Mouse (Mus musculus) hindbrain, embryonic 11.5 days (tissue): Measurements from ENCODE around the gene 0610040J01Rik. TPM values are rescaled to one million over a fixed set of nuclear protein-coding genes. Genes with fewer than 3 reads are reported as not detected.

Experiments
- ATAC-seq: fragments of 200-750 bp; cut with Nextera tagmentation; 2 replicates; pipeline ENCODE4 v1.8.0; 2017; ENCODE audit warnings: mild to moderate bottlenecking, moderate TSS enrichment, moderate library complexity; ENCODE audit not compliant: low FRiP score
- DNase-seq: peaks from one replicate; pipeline ENCODE4 v3.0.0-alpha.2; 2015; ENCODE audit warnings: low spot score
- H3K27ac ChIP-seq: fragments of 300-500 bp; sonication (generic); 2 replicates; pipeline ENCODE4 v1.5.1; 2014; ENCODE audit warnings: mild to moderate bottlenecking, low read depth, low read length
- H3K27me3 ChIP-seq: fragments of 300-500 bp; sonication (generic); 2 replicates; pipeline ENCODE4 v1.6.1; 2014; ENCODE audit warnings: mild to moderate bottlenecking, low read length, moderate library complexity, mixed read lengths; ENCODE audit not compliant: control insufficient read depth, insufficient read depth
- H3K36me3 ChIP-seq: fragments of 300-500 bp; sonication (generic); 2 replicates; pipeline ENCODE4 v1.6.1; 2014; ENCODE audit warnings: mild to moderate bottlenecking, low read length, moderate library complexity, mixed read lengths; ENCODE audit not compliant: control insufficient read depth, insufficient read depth
- H3K4me1 ChIP-seq: fragments of 300-500 bp; sonication (generic); replicated peaks from 2 replicates; pipeline ENCODE4 v1.6.1; 2014; ENCODE audit warnings: low read length, mixed read lengths; ENCODE audit not compliant: control insufficient read depth, insufficient read depth
- H3K4me2 ChIP-seq: fragments of 300-500 bp; sonication (generic); replicated peaks from 2 replicates; pipeline ENCODE4 v1.6.1; 2014; ENCODE audit warnings: mild to moderate bottlenecking, low read depth, low read length
- H3K4me3 ChIP-seq: fragments of 300-500 bp; sonication (generic); 2 replicates; pipeline ENCODE4 v1.5.1; 2014; ENCODE audit warnings: low read depth, low read length
- H3K9ac ChIP-seq: fragments of 300-500 bp; sonication (generic); 2 replicates; pipeline ENCODE4 v1.6.1; 2014; ENCODE audit warnings: low read depth, low read length
- H3K9me3 ChIP-seq: fragments of 300-500 bp; sonication (generic); 2 replicates; pipeline ENCODE4 v1.6.1; 2016; ENCODE audit warnings: low read length; ENCODE audit not compliant: control insufficient read depth
- WGBS: fragments of 180-500 bp; shearing (Covaris S2); extraction: QIAGEN DNeasy Blood & Tissue Kit; methylation state at CpG from one replicate; pipeline ENCODE4 v1.1.7; 2014; 5-methylcytosine and 5-hydroxymethylcytosine counted together
- polyA plus RNA-seq: library from polyadenylated mRNA; unstranded; fragments of >200 nt; fragmentation: Nextera tagmentation; extraction: Ambion mirVana; gene quantifications from 2 replicates; pipeline ENCODE4 v1.2.1, GENCODE M21; 2014

0610040J01Rik gene
- 2.6 and 2.7 TPM in 2 replicates for polyA plus RNA-seq

- H3K4me1 ChIP-seq: no peaks in the 10 kb centered on the region
- H3K4me3 ChIP-seq: peak within 1 kb of the TSS; percentile 47
- WGBS: 3% methylated on average over 42 of the region's 42 CpGs
- no peaks in the 10 kb centered on the region for H3K36me3 ChIP-seq
- ATAC-seq: peak; percentile 94
- H3K9me3 ChIP-seq: no peaks in the 10 kb centered on the region
- H3K27ac ChIP-seq: no peak within 1 kb of the TSS
- peak within 1 kb of the TSS; percentile 38 for H3K9ac ChIP-seq
- H3K27me3 ChIP-seq: peaks cover 9% of the 10 kb centered on the region
- peak within 1 kb of the TSS; percentile 92 for H3K4me2 ChIP-seq
- peak; percentile 78 for DNase-seq
These were observed at the start of gene 0610040J01Rik for GRCm38 (mm10) chr5:63811819-63812508. Gene 0610040J01Rik (plus strand): TSS chr5:63812363.

GRCm38 (mm10) chr5:63765886-63766285 is 46.3 kb upstream of the 0610040J01Rik start:
- DNase-seq (no peak), ATAC-seq (no peak)
- H3K27ac ChIP-seq: no peak overlapping the region
- H3K36me3 ChIP-seq: no peaks in the 10 kb centered on the region
- no peak overlapping the region for H3K4me2 ChIP-seq
- WGBS: 91% methylated on average over 4 of the region's 4 CpGs
- no peaks in the 10 kb centered on the region for H3K4me1 ChIP-seq
- H3K27me3 ChIP-seq: no peaks in the 10 kb centered on the region
- H3K4me3 ChIP-seq: no peak overlapping the region
- H3K9me3 ChIP-seq: no peaks in the 10 kb centered on the region
- H3K9ac ChIP-seq: no peak overlapping the region

DNA sequence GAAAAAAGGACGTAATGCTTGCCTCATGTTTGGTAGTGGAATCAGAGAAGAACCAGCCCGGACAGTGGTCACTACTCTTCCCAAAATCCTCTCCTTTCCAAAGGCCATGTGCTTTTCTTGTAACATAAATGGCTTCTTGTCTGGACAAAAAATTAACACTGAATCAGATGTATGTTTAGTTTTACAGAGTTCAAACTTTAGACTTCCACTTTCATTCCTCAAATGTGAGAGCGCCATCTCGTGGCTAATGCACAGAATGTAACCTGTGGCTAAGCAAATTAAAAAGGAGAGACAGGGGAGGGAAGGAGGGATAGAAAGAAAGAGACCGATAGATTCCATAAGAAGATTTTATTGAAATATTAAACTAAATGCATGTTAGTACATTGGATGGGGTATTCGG is 45.4 kb upstream of the 0610040J01Rik start:
- H3K4me2 ChIP-seq: no peak overlapping the region
- H3K36me3 ChIP-seq: no peaks in the 10 kb centered on the region
- ATAC-seq: 0 out of 2 replicates have a peak, but pooled peaks have one; percentile 33
- whole genome bisulfite sequencing: 47% methylated on average over 6 of the region's 6 CpGs
- H3K27ac ChIP-seq: no peak overlapping the region
- no peak overlapping the region for H3K9ac ChIP-seq
- H3K9me3 ChIP-seq: no peaks in the 10 kb centered on the region
- H3K4me3 ChIP-seq: no peak overlapping the region
- H3K27me3 ChIP-seq: no peaks in the 10 kb centered on the region
- peak; percentile 82 for DNase-seq
- no peaks in the 10 kb centered on the region for H3K4me1 ChIP-seq

DNA sequence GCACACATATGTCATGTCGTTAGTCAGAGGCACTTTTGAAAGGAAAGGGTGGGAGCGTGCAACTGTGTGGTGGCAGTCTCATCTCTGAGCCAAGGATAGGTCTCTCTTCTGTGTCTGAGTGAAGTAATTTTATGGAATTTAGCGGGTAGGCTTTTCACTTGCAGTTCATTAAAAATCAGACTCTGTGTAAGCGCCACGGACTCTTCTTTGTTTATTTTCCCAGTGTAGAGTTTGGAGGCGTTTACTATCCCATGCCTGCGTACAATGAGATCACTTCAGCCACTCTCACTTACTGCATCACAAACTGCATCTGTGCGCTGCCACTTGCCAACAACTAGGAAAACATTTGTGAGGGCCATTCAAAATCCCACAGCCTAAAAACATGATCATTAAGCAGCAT is 44.7 kb upstream of the 0610040J01Rik start:
- Histone ChIP-seq H3K4me2 (no peak overlapping the region), H3K9ac (no peak overlapping the region), H3K9me3 (no peaks in the 10 kb centered on the region), H3K27me3 (no peaks in the 10 kb centered on the region), H3K36me3 (no peaks in the 10 kb centered on the region), H3K27ac (no peak overlapping the region), H3K4me3 (no peak overlapping the region), H3K4me1 (no peaks in the 10 kb centered on the region)
- 76% methylated on average over 8 of the region's 8 CpGs for whole genome bisulfite sequencing
- DNase-seq (no peak), ATAC-seq (no peak)

- Histone ChIP-seq H3K36me3 (no peaks in the 10 kb centered on the region), H3K4me3 (no peak overlapping the region), H3K9me3 (no peaks in the 10 kb centered on the region), H3K4me2 (no peak overlapping the region), H3K27me3 (no peaks in the 10 kb centered on the region), H3K9ac (no peak overlapping the region), H3K27ac (no peak overlapping the region), H3K4me1 (no peaks in the 10 kb centered on the region)
- WGBS: 90% methylated on average over 4 of the region's 4 CpGs
- ATAC-seq (no peak), DNase-seq (no peak)
These were observed 43.9 kb upstream of the 0610040J01Rik start for GRCm38 (mm10) chr5:63768220-63768619.

DNA sequence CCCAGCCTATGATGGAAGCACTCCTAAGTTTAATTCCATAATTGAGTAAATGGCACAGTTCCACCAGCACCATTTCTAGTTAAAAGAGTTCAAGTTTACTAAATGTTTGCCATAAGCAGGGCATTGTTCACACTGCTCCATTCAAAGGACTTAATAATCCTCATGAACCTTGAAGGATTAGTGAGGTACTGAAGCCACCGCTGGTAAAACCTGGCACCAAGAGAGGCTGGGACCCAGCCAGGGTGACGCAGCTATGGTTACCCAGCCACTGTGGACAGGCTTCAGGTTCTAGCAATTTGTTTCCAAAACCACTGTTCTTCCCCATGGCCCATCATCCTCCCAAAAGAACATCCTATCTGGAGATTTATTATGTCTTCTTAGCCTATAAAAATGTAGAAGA is 39.2 kb upstream of the 0610040J01Rik start:
- ATAC-seq (no peak), DNase-seq (no peak)
- WGBS: 85% methylated on average over 2 of the region's 2 CpGs
- H3K27me3 ChIP-seq: no peaks in the 10 kb centered on the region
- no peak overlapping the region for H3K9ac ChIP-seq
- no peak overlapping the region for H3K4me3 ChIP-seq
- H3K27ac ChIP-seq: no peak overlapping the region
- H3K4me2 ChIP-seq: no peak overlapping the region
- H3K9me3 ChIP-seq: no peaks in the 10 kb centered on the region
- no peaks in the 10 kb centered on the region for H3K36me3 ChIP-seq
- no peaks in the 10 kb centered on the region for H3K4me1 ChIP-seq

DNA sequence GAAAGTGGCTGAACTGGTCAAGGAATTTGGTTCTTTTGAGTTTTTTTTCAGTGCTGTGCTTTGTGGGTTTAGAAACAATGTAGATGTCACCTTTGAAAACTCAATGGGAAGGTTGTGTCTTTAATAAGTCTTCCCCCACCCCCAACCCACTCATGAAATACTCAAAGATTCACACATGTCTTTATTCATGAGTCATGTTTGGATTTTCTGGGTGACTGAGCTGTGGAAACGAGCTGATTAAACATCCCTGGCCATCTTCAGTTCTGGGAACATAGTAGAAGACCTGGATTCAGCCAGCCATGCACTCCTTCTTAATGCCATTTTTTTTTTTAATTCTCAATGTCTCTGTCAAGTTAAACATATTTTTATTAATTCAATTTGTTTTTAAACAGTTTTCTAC is 38.6 kb upstream of the 0610040J01Rik start:
- ATAC-seq (no peak), DNase-seq (no peak)
- Histone ChIP-seq H3K9ac (no peak overlapping the region), H3K9me3 (no peaks in the 10 kb centered on the region), H3K4me2 (no peak overlapping the region), H3K4me3 (no peak overlapping the region), H3K27me3 (no peaks in the 10 kb centered on the region), H3K27ac (no peak overlapping the region), H3K36me3 (no peaks in the 10 kb centered on the region), H3K4me1 (no peaks in the 10 kb centered on the region)
- 57% methylated on average over 1 of the region's 1 CpGs for WGBS

DNA sequence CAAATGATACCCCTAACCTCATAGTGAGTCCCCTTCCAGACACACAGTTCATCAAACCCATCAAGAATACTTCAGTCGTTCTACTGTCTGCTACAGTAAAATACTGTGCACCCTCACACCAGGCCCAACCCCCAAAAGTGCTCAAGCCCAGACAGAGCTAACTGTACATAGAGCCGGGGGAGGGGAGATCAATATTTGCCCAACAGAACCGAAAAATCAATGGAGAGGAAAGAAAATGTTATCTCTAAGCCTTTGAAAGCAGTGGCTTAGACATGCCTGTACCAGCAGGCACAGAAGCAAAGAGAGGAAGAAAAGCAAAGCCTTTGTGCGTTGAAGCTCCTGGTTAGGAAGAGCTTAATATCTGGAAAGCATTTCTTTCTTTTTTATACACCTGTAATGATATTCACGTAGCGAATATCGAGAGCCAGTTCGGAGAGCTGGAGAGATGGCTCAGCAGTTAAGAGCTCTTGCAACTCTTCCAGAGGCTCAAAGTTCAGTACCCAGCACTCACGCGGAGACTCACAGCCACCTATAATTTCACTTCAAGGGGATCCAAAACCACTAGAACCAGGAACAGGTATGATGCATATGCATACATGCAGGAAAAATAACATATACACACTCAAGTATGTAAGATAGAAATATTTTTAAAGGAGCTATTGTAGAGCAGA is 23.9 kb upstream of the 0610040J01Rik start:
- H3K9me3 ChIP-seq: no peaks in the 10 kb centered on the region
- H3K27ac ChIP-seq: no peak overlapping the region
- WGBS: 91% methylated on average over 10 of the region's 10 CpGs
- H3K36me3 ChIP-seq: no peaks in the 10 kb centered on the region
- no peak overlapping the region for H3K4me2 ChIP-seq
- no peaks in the 10 kb centered on the region for H3K27me3 ChIP-seq
- no peak overlapping the region for H3K4me3 ChIP-seq
- H3K9ac ChIP-seq: no peak overlapping the region
- DNase-seq (no peak), ATAC-seq (no peak)
- no peaks in the 10 kb centered on the region for H3K4me1 ChIP-seq

GRCm38 (mm10) chr5:63812509-63812865 is 324 bp downstream of the 0610040J01Rik start:
- Histone ChIP-seq H3K27me3 (peaks cover 9% of the 10 kb centered on the region), H3K36me3 (no peaks in the 10 kb centered on the region), H3K9ac (peak overlapping the region; percentile 38), H3K9me3 (no peaks in the 10 kb centered on the region), H3K4me1 (no peaks in the 10 kb centered on the region), H3K4me2 (peak overlapping the region; percentile 92), H3K4me3 (peak overlapping the region; percentile 47), H3K27ac (no peak overlapping the region)
- DNase-seq: no peak
- ATAC-seq: no peak
- 2% methylated on average over 26 of the region's 26 CpGs for WGBS
